Mouse (Mus musculus): ENCODE measurements around the gene Chn1.
"Not testable (repeated sequence)": the region's sequence is repeated elsewhere in the genome, so short reads cannot be mapped to it uniquely, and the experiment has no call there.

Chn1 gene

DNA sequence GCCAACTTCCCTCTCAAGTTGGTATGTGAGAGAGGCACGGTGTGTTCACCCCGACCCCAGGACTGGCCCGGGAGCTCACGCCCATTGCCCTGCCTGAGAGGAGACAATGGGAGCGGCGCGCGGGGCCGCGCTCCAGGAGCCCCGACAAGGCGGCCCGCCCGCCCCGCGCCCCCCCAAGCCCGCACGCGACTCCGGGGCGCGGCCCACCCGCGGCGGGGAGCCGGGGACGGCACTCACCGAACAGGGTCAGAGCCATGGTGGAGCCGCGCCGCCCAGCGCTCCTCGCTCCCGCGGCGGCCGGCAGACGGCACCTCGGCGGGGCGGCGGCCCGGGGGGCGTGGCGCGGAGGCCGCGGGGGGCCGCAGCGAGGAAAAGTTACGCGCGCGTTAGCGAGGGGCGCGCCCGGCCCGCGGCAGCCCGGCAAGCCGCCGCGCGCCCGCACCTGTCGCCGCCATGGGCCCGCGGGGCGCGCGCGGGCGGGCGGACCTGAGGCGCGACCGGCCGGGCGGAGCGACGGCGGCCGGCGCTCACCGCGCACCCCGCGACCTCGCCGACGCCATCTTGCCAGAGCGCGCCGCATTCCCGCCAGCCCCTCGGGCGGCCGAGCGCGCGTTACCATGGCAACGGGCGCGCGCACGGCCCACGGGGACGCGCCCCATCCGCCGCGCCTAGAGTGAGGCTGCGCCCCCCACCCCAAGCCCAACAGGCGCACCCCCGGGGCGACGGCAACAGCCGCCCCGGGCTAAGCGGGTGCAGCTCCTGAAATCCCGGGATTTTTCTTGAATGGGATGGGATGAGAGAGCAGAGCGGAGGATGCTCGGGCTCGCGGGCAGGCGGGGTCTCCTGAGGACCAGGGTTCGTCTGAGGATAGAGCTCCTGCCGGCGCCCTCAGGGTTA is at the start of gene Chn1:
Chn1 (minus strand) TSS at position 561 of the 897 bp plus-strand sequence.
- DNase-seq: peak; percentile 86

- DNase-seq: peak; percentile 11
These were observed 43.6 kb upstream of the Chn1 start for GRCm38 (mm10) chr2:73818742-73819141.

DNA sequence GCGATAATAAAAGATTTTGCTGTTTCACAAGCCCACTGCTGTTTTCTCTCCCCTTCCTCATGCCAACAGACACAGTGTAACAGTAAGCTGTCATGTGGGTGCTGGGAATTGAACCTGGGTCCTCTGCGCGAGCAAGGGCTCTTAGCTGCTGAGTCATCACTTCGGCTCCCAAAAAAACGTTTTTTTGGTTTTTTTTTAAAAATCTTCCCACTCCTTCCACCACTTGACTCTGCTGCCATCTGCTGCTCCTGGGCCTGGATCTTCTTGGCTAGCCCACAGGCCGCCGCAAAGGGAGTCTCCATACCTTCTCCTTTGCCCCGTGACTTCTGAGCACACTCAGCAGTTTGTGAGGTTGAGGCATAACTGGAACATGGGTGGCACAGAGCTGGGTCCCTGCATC is 32.5 kb upstream of the Chn1 start:
- peak; percentile 10 for DNase-seq

- not testable (repeated sequence) for DNase-seq
These were observed 25.0 kb upstream of the Chn1 start for GRCm38 (mm10) chr2:73800127-73800526.

DNA sequence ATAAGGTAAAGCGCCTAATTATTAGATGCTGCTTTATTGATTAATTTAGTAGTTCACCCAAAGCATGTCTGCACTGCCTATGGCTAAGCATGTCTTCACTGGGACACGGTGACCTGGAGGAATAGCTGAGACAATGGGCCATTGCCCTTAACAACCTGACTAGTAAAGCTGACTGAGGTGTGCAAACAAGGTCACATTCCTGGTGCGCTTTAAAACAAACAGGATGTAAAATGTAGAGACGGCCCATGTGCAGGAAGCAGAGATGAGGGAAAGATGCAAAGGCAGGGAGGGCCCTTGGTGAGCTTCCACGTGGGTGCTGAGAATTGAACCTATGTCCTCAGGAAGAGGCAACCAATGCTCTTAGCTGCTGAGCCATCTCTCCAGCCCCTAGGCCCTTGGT is 23.6 kb upstream of the Chn1 start:
- no peak for DNase-seq

DNA sequence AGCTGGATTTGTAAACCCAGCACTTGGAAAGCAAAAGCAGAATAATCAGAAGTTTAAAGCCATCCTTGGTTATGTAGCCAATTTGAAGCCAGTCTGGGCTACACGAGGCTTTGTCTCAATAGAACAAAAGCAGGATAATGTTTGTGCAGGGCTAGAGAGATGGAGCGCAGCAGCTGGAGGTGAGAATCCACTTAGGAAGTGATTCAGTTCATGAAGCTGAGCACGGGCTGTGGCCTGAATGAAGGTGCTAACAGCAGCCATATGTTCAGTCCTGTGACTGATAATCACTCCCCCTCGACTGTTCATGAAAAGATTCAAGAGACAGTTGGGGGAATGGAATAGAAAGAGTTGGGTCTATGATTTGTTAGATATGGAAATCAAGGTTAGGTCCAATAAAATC is 23.0 kb upstream of the Chn1 start:
- no peak for DNase-seq

- DNase-seq: peak; percentile 12
These were observed 16.9 kb upstream of the Chn1 start for GRCm38 (mm10) chr2:73791846-73792630.

- DNase-seq: peak; percentile 39
These were observed 15.2 kb upstream of the Chn1 start for GRCm38 (mm10) chr2:73790332-73790731.

GRCm38 (mm10) chr2:73788395-73788794 is 13.2 kb upstream of the Chn1 start:
- no peak for DNase-seq

DNA sequence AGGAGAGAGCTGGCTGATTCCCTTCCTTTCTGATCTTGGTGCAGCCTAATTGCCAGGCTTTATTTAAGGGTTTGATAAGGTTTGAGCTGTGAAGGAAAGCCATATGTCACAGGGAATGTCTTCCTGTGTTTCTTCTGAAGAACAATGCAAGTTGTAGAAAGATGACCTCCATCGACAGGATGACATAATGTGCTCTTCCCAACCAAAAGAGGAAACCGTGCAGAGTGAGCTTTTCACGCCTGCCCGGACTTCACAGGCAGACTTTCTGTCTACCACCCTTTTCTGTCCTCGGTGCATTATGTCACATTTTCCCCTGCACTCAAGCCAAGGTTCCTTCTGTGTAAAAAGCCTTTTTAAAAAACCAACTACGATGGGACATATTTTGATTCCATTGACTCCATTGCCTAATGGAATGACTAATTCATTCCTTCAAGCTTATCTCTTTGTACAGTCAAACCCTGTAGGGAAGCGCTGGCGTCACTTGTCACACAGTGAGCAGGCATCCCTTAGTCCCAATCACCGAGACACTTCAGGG is 7.3 kb upstream of the Chn1 start:
- no peak for DNase-seq

- DNase-seq: peak; percentile 8
These were observed 5.3 kb upstream of the Chn1 start for GRCm38 (mm10) chr2:73780321-73781010.

DNA sequence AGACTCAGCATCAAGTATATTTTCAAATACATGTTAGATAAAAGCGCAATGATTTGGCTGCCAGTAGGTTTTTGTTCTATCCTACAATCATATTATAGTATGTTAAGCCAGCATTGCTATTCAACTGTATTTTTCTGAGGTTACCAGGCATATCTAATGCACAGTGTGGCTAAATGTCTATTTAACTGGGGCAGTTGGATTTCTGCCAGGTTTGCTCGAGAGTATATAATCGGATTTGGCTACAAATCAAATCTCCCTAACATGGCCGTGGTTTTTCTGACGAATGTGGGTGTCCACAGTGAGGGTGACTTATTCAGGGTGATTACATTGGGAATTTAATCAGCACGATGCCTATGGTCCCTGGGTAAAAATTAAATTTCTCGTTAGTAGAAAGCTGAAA is 4.7 kb upstream of the Chn1 start:
- peak; percentile 13 for DNase-seq

- DNase-seq: no peak
These were observed 4.0 kb upstream of the Chn1 start for GRCm38 (mm10) chr2:73779016-73779595.

- DNase-seq: no peak
These were observed 1.8 kb upstream of the Chn1 start for GRCm38 (mm10) chr2:73776936-73777335.

- DNase-seq: no peak
These were observed 651 bp upstream of the Chn1 start for GRCm38 (mm10) chr2:73775683-73776310.

GRCm38 (mm10) chr2:73772945-73773344 is 2.2 kb downstream of the Chn1 start:
- DNase-seq: no peak

- DNase-seq: no peak
These were observed 6.5 kb downstream of the Chn1 start for GRCm38 (mm10) chr2:73768669-73769068.

- DNase-seq: no peak
These were observed 11.6 kb downstream of the Chn1 start for GRCm38 (mm10) chr2:73763541-73763940.

DNA sequence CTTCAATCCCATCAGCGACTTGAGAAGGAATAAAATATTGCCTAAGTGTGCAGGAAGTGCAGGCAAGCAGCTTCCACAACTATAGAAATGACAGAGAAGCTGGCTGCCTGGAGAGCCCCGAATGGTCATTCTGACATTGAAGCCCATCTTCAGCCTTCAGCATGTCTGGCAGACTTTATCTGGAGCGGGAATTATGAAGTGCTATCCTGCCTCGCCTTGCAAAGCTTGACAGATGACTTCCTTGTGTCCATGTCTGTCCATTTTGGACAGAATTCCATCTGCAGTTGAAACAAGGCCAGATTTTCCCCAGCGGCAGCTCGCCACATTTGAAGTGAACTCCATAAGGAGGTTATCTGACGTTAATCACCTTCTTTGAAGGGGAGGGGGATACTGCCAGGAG is 15.2 kb downstream of the Chn1 start:
- DNase-seq: no peak

- no peak for DNase-seq
These were observed 16.1 kb downstream of the Chn1 start for GRCm38 (mm10) chr2:73759027-73759426.

- no peak for DNase-seq
These were observed 27.8 kb downstream of the Chn1 start for GRCm38 (mm10) chr2:73747297-73747696.

DNA sequence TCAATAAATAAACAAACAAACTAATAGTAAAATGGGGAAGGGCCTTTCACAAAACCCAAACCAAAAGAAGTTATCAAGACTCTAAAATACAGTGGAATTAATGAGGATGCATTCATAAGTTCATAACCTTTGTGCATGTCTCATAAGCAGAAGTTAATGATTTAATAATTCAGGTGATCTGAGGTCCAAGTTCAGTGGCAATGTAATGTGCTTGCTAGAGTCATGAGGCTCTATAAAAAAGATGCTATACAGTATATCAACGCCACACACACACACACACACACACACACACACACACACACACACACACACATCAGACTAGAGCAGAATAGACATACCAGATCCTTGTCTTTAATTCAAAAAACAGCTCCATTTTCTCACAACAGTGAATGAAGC is 28.8 kb downstream of the Chn1 start:
- DNase-seq: no peak

Data from right cerebral cortex, postnatal 4 days (tissue).